Mouse (Mus musculus): ENCODE measurements at regions not wholly inside any gene's neighbourhood (a gene's known extent, or its start where the extent isn't known, plus 50 kb on each side); places are given as distances from the start of the nearest gene placed in this dataset.

DNA sequence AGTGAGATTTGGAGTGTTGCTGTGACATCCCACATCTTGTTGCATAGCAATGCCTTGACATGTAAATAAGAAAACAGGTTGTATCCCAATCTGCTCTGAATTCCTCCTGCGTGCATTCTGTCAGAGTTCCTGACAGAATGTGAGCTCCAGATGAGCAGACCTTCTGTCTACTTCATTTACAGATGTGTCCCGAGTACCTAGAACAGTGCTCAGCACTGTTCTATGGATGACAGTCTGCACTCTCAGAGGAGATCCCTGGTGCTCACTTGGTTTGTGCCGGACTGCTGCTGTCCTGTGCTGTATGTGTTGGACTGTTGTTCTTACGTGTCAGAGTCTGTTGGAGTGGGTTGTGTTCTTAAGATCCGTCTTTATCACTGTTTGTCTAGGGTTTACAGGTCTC, 211.4 kb upstream of the Ttc29 start:
- DNase-seq (ENCODE audit: low spot score in 2 of 2) = no peak
- intact Hi-C loops (cut with DNase I) = loop anchor here (10.0 kb wide), 1 partner anchor 577 kb away; no protein-coding TSS in a partner anchor

DNA sequence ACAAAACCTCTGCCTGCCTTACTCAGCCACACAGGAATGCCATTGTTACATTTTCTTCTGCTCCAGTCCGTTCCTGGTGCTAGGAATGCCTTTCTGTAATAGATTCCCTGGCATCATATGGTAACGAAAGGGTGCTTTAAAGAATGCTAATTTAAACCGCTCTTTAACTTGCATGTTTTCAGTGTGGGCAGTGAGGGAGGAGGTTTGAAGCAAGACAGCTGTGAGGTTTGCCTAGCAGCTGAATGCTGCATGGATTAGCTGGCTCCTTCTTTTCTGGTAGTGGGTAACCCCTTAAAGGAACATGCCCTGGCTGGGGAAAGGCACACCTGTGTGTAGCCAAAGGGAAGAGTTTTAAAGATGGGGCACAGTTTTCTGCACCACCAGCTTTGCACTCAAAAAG, 211.0 kb upstream of the Ttc29 start:
- intact Hi-C loops (cut with DNase I) = loop anchor here (10.0 kb wide), 1 partner anchor 577 kb away; no protein-coding TSS in a partner anchor
- DNase-seq (ENCODE audit: low spot score in 2 of 2) = peak in 1 of 2 experiments; percentile 5

DNA sequence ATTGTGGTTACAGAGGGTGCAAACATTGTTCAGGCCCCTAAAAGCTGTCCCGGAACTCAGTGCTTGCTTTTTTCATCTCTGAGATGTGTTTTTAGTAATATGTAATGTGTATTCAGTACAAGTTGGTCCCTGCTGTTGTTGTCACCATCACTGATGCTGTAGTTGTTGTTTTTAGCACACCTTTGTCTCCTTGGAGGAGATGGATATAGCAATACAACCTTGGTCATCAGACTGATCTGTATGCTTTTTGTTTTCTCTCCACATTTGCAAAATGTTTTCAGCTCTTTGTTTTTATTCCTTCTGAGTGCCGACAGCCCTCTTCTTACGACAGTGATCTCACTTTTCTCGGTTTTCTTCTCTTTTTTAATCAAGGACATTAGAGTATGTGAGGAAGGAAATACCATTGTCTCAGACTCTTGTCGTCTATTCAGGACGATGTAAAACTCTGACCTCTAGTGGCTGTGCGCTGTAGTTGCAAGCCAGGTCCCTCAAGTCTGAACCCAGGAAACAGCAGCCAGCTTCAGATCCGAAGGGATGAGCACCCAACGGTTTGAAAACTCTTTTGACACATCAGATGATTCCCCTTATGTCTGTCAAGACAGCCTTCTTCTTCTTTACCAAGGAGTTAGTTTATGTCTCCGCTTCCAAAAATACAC, 209.1 kb upstream of the Ttc29 start:
- intact Hi-C loops (cut with DNase I) = loop anchor here (1.0 to 10.0 kb wide), 2 partner anchors 374 to 579 kb away; no protein-coding TSS in a partner anchor

DNA sequence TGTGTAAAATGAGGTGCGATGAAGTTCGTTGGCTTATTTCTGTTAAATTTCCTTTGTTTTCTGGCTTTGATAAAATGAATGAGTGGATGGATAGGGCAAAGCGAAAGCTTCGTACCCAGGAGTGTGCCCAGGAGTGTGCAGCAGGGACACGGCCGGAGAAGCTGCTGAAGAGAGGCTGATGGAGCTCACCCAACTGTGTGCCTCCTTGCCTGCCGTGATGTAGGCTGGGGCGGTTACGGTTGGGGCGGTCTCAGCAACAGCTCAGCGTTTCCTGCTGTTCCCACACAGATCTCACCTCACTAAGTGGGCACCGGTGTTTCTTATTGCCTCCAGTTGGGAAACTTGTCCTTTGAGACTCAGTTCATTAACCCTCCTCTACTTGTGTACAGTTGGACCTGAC, 208.2 kb upstream of the Ttc29 start:
- intact Hi-C loops (cut with DNase I) = loop anchor here (1.0 to 10.0 kb wide), 2 partner anchors 375 to 580 kb away; no protein-coding TSS in a partner anchor
- no peak for DNase-seq (ENCODE audit: low spot score in 2 of 2)

More for the DNA sequence above, 209.1 kb upstream of the Ttc29 start:
- peak; percentile 52 to 65 for DNase-seq (ENCODE audit: low spot score in 2 of 2)

DNA sequence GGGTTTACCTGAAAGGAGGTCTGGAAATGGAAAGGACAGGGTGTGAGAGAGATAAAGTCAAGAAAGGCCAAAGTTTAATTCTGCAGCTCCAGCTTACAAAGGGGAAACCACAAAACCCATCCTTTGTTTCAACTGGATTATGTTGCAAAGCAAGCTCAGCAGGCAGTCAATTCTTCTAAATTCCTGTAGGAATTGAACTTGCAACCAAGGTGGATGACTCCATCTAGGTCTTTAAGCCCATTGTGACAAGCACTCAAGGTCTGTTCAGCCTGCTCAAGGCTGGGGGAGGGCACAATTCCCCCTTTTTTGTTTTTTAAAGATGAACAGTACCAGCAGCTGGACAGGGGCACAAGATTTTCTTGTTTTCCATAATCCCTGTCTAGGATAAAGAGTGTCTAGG, 200.0 kb upstream of the Ttc29 start:
- no peak for DNase-seq (ENCODE audit: low spot score in 2 of 2)
- intact Hi-C loops (cut with DNase I) = no loop called here

DNA sequence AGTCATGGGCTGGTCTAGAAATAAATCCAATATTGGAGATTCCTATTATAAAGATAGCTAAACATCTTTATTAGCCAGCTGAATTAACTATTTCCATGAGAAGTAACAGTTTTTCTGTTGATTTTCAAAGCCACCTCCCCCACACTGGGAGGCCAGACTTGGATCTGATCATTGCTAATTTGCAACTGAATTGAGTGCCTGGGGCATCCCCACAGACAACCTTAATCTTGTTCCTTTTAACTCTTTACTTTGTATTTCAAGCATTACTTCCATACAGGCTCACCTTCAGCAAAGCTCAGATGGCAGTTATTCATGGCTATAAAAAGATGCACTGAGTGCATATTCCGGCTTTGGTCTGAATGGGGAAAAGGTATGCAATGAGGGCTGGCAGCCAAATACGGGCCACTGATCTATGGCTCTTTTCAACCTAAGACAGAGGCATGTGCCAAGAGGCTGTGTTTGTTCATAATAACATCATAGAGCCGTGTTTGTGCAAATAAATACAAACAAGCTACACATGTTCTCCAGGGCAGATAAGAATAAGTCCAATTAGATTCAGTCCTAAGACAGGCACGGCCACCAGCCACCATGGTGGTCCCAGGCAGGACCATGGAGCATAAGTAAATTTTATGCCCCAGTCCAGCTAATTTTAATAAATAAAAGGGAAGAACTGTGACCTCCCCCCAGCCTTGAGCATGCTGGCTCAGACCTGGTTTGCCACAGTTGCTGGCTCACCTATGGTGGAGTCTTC, 194.5 kb upstream of the Ttc29 start:
- DNase-seq (ENCODE audit: low spot score in 2 of 2) = no peak
- intact Hi-C loops (cut with DNase I) = no loop called here

DNA sequence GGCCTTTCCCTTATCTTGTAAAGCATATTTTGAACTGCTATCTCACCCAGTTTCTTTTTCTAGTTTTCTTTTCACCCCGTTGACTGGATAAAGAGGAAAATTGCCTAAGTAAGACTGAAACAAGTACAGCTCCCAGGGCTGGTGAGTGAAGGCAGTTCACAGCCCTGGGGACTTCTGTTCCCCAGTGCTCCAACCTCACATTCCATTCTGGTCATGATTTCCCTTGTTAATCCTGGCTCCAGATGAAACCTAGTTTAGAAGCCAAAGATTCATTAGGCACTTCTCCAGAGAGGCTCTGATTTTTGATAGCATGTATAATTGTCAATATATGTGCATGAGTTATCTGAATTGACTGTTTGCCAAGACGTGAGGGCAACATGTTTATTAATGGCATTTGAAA, 191.6 kb upstream of the Ttc29 start:
- intact Hi-C loops (cut with DNase I) = no loop called here
- DNase-seq (ENCODE audit: low spot score in 2 of 2) = no peak

DNA sequence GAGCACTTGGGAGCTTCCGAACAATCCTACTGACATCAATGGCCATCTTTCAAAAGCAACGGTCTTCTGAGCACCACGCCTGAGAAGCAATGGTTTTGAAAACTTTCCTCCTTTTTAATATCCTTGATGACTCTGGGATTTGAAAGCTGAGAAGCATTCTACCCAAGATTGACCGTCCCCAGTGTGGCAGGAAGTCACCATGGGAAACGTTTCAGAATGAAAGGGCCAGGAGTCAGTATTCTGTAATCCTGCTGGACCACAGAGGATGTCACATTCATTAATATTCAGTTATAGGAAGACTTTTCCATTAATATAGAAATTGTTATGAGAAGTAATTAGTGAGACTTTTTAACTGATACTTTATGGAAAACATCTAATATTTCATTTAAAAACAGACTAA, 190.1 kb upstream of the Ttc29 start:
- intact Hi-C loops (cut with DNase I) = no loop called here
- no peak for DNase-seq (ENCODE audit: low spot score in 2 of 2)

DNA sequence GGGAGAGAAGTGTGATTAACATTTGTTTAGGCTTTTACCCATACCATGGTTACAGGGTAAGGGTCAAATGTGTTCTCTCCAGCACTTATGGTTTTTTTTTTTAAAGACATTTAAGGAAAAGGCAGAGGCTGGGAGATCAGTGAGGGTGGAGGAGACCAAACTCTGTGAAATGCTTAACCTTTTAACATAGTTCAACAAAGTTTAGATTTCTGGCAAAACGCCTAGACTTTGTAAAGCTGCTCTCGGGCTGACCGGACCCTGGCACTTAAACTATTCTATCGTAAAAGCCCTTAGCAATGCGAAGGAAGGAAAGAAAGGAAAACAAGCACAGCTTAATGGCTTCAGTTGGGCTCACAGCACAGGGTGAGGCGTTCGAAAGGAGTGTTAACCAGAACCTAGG, 189.6 kb upstream of the Ttc29 start:
- DNase-seq (ENCODE audit: low spot score in 2 of 2) = no peak
- intact Hi-C loops (cut with DNase I) = no loop called here

DNA sequence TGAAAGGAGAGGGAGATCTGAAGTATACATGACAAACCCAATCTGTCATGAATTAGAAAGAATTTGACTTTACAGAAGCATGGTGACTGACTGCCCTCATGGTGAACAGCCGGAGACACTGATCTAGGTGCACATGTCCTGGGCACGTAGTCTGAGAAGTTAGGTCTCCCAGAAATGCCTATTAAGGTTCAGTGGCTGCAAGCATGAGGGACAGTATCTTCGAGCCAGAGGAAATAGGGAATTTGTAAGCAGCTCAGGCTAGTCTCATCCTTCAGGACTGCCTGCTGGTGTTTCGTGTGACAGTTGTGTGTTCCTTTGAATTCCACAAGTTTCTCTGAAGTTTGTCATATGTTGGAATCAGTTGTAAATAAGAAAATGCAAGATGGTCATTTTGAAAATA, 189.2 kb upstream of the Ttc29 start:
- intact Hi-C loops (cut with DNase I) = no loop called here
- no peak for DNase-seq (ENCODE audit: low spot score in 2 of 2)

DNA sequence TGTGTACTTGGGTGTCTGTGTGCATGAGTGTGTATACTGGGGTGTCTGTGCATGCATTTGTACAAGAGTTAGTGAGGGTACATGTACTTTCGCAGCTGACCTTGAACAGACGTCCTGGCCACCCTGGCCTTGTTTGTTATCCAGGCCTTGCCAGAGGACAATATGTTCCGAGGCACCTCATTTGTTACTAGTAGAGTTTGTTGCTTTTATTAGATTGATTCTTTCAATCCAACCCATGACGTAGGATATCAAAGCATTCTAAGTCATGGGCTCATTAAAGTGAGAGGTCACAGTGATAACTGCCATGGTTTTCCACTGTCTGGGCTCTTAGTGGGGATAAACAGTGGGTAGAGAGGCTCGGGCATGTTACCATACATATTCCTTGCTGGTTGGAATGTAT, 188.1 kb upstream of the Ttc29 start:
- DNase-seq (ENCODE audit: low spot score in 2 of 2) = no peak
- intact Hi-C loops (cut with DNase I) = no loop called here

DNA sequence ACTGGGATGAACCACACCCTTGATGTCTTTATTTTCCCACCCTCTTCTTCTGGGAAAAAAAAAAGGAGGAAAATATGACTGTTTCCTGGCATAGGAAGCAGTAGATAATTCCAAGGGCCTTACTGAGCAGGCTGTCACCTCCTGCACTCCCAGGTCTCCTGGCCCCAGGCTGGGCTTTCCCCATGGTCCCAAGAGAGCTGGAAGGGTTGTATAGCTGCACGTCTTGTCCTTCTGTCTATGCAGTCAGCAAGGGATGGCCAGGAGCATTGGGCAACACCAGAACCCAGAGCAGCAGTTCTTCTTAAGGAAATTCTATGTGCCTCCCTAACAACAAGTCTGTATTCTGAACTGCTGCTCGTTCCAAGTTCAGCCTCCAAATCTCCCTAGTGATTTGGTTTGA, 185.7 kb upstream of the Ttc29 start:
- DNase-seq (ENCODE audit: low spot score in 2 of 2) = no peak
- intact Hi-C loops (cut with DNase I) = no loop called here

DNA sequence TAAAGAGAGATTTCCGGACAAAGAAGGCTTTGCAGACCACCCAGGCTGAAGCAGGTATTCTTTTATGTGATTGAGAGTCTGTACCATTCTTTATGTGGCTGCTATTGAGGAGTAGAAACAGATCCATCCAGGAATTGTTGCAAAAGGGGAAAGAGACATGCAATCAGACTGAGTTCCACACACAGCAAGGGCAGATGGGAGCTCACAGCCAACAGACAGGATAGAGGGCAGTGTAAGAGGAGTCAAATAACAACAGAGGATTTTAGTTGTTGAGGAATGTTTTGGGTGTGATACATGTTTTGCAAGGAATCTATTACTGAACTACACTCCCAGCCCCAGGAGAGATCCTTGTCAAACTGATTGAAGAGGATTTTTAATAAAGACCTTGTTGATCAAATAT, 184.2 kb upstream of the Ttc29 start:
- DNase-seq (ENCODE audit: low spot score in 2 of 2) = no peak
- intact Hi-C loops (cut with DNase I) = no loop called here

DNA sequence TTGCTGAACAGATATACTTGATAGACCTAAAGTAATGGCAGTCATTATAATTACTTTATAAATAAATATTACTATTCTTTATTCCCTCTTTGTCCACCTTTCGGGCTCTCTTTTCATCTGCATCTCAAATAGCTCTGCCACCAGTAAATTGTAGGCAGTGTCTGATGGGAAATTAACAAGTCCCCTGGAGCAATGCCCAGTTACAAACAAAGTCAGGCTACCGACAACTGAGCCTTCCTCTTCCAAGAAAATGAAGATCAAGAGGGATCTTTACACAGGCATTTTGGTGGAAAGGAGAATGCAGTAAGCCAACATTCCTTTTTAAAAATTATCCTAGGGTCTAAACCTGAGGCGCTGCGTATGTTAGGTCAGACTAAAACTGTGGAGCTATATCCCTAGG, 181.3 kb upstream of the Ttc29 start:
- DNase-seq (ENCODE audit: low spot score in 2 of 2) = no peak
- intact Hi-C loops (cut with DNase I) = no loop called here

DNA sequence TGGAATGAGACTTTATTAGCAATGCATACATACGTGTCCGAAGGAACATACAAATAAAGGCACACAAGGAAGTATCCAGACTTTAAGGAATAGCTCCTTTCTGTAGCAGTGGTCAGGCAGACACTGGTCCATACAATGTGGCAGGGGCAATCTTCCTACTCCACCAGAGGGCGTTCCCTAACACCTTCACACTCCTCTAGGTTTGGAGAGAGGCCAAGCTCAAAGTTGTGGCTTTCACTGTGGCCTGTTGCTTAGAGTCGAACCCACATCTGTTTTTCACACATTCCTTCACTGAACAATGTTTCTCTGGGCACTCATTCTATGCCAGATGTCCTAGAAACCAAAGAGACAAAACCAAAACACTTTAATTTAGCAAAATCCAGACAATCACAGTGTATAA, 178.4 kb upstream of the Ttc29 start:
- intact Hi-C loops (cut with DNase I) = no loop called here
- no peak for DNase-seq (ENCODE audit: low spot score in 2 of 2)

DNA sequence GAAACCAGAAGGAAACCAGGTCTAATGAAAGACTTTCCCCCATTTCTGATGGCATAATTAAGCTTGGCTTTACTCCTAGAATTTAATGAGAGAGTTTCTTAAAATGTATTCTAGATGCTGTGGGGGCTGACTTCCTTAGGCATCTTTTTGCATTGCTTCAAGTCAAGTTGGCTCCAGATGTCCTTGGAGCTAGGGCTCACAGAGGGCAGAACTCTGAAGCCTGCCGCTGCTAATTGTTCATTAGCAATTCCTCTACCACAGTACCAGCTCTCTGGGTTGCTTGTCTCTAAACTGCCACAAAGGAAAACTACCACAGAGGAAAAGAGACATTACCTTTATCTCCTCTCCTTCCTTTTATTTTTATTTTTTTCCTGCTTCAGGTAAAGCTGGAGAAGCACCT, 175.9 kb upstream of the Ttc29 start:
- no peak for DNase-seq (ENCODE audit: low spot score in 2 of 2)
- intact Hi-C loops (cut with DNase I) = no loop called here

DNA sequence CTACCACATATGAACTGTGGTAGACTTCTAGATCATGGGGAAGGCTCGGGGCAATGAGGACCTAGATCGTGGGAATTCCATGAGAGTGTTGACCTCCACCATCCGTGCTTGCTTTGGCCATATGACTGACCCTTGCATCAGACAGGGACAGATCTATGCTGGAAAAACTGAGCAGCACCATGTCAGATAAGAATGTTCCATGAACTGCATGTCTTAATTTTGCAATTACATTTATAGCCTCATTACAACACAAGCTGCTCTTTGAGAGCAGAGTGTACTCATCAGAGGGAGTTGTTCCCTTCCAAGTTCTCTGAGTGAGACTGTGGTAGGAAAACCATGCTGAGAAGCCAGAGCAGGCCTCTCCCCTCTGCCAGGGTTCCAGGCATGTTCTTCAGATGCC, 166.4 kb upstream of the Ttc29 start:
- intact Hi-C loops (cut with DNase I) = no loop called here
- DNase-seq (ENCODE audit: low spot score in 2 of 2) = no peak

DNA sequence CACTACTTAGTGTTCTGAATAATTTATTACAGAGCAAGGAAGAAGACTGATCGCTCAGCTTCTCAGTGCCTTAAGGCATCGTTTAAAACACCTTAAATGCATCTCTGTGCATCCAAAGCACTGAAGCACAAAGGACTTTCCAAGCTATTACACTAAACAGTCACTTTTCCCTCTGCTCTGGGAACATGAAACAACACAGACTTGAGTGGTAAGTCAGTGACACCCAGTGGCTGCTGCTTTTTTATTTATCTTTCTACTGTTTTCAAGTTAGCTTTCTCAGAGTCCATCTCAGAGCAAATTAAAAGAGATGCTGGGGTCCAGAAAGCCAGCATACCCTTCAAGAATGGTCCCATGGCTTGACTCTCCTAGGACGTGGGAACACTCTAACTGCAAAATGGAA, 162.3 kb upstream of the Ttc29 start:
- no peak for DNase-seq (ENCODE audit: low spot score in 2 of 2)
- intact Hi-C loops (cut with DNase I) = no loop called here

DNA sequence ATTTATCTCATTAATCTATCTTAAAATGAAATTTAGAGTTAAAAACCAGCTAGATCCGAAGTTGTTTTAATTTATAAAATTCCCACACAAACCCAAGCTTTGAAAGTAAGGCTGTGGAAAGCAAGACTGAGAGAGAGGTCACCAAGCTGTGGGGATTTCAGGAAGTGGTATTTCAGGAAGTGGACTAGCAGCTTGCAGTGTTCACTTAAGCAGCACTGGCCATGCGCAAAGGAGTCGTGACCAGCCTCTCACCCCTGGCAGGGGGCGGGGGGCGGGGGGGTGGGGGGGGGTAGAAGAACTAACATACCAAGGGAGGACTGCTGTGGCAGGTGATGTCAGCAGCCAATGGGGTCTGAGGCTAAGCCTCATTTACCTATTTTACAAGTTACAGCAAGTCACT, 158.7 kb upstream of the Ttc29 start:
- intact Hi-C loops (cut with DNase I) = no loop called here
- DNase-seq (ENCODE audit: low spot score in 2 of 2) = no peak

DNA sequence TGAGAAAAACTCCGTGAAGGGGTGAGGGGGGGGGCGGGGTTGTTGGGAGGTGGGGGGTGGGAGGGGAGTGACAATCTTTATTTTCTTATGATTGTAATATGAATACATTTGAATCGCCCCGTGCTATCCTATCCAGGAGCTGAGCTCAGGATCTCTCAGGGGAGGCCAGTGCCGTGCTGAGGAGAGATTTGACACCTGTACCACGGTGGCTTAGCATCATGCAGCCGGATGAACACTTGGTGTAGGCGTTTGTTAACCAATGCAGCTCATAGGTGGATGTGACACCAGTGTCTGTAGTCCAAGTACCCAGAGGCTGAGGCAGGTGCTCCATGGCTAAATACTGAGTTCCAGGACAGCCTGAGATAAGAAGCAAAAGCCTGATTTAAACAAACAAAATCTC, 158.2 kb upstream of the Ttc29 start:
- no peak for DNase-seq (ENCODE audit: low spot score in 2 of 2)
- intact Hi-C loops (cut with DNase I) = no loop called here

DNA sequence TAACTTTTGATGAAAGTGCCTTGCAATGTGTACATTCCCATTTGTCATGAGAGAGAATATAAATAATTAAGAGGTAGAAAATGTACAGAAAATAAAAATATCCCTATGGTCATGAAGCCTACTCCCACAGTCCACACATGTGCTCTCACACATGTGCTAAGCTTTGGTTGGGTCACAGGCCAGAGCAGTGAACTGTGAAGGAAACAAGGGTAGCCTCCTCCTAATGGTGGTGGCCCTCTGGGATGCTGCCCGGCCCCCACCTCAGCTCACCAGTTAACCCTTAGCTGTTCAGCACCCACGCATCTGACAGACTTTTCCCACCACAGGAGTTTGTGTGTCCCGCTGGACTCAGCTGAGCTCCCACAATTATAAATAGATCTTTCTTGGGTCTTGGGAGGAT, 157.6 kb upstream of the Ttc29 start:
- intact Hi-C loops (cut with DNase I) = no loop called here
- no peak for DNase-seq (ENCODE audit: low spot score in 2 of 2)
